Mouse (Mus musculus) gastrocnemius, adult 2 months (tissue): ENCODE data around the gene Olfr1015. TPM values are rescaled to one million over a fixed set of nuclear protein-coding genes. Genes with fewer than 3 reads are reported as not detected.

ENCODE experiments used
- DNase-seq: peaks from one replicate; pipeline ENCODE4 v3.0.0; 2022
- H3K27ac ChIP-seq: fragments of 200-600 bp; 2 replicates; pipeline ENCODE4 v1.8.1; 2022; ENCODE audit warnings: mild to moderate bottlenecking
- H3K4me3 ChIP-seq: fragments of 200-600 bp; 2 replicates; pipeline ENCODE4 v1.8.1; 2022; ENCODE audit warnings: mild to moderate bottlenecking, moderate library complexity
- CTCF ChIP-seq: fragments of 200-600 bp; IDR thresholded peaks from 2 replicates; pipeline ENCODE4 v1.8.1; 2022; ENCODE audit warnings: antibody characterized with exemption, mild to moderate bottlenecking, moderate library complexity
- intact Hi-C: fragments of 180-260 bp; cut with DNase I; formaldehyde crosslinking; loops from one replicate; pipeline ENCODE4 v1.15.1; 2025
- long read RNA-seq, 2 experiments: library from polyadenylated mRNA; stranded (forward); transcript quantifications; one replicate each; pipeline ENCODE4 v2.0.0; 2021
- total RNA-seq, 2 experiments: library from RNA; stranded (reverse); gene quantifications; 2 replicates each; pipeline ENCODE4 v1.2.3; 2021

Gene Olfr1015
- not detected for total RNA-seq
- long read RNA-seq, experiment 1, result 0 reads
- long read RNA-seq, experiment 2, result 0 reads

GRCm38 (mm10) chr2:85781717-85782116, at the start of gene Olfr1015:
Gene Olfr1015, plus strand, starts transcription at chr2:85782017.
- Histone ChIP-seq H3K27ac (no peak within 1 kb of the TSS), H3K4me3 (no peak within 1 kb of the TSS)
- no peak for DNase-seq
- intact Hi-C loops, result no loop called here
- TF ChIP-seq CTCF, result no peak

DNA sequence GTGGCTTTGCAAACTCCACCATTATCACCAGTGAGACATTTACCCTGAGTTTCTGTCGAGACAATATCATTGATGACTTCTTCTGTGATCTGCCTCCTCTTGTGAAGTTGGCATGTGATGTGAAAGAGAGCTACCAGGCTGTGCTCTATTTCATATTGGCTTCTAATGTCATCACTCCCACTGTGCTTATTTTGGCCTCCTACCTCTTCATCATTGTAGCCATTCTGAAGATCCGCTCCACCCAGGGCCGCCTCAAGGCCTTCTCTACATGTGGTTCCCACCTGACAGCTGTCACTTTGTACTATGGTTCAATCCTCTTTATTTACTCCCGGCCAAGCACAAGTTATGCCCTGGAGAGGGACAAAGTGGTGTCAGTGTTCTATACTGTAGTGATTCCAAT, 28.0 kb upstream of the Olfr1015 start:
- H3K4me3 ChIP-seq, result no peak overlapping the region
- H3K27ac ChIP-seq, result no peak overlapping the region
- no peak for DNase-seq
- intact Hi-C loops, result no loop called here
- no peak for TF ChIP-seq CTCF

GRCm38 (mm10) chr2:85762666-85763065, 19.2 kb upstream of the Olfr1015 start, which contains the start of gene Olfr1012:
Gene Olfr1012, minus strand, starts transcription at chr2:85762766.
- no peak for TF ChIP-seq CTCF

GRCm38 (mm10) chr2:85766798-85767197, 15.0 kb upstream of the Olfr1015 start, which contains the start of gene Olfr1013:
Gene Olfr1013, plus strand, starts transcription at chr2:85767098.
- no peak for TF ChIP-seq CTCF
- DNase-seq, result no peak
- Histone ChIP-seq H3K4me3 (no peak within 1 kb of the TSS), H3K27ac (no peak within 1 kb of the TSS)
- intact Hi-C loops, result no loop called here

More at GRCm38 (mm10) chr2:85762666-85763065, 19.2 kb upstream of the Olfr1015 start, which contains the start of gene Olfr1012:
- H3K4me3 ChIP-seq, result no peak within 1 kb of the TSS
- intact Hi-C loops, result no loop called here
- no peak for DNase-seq
- no peak within 1 kb of the TSS for H3K27ac ChIP-seq

DNA sequence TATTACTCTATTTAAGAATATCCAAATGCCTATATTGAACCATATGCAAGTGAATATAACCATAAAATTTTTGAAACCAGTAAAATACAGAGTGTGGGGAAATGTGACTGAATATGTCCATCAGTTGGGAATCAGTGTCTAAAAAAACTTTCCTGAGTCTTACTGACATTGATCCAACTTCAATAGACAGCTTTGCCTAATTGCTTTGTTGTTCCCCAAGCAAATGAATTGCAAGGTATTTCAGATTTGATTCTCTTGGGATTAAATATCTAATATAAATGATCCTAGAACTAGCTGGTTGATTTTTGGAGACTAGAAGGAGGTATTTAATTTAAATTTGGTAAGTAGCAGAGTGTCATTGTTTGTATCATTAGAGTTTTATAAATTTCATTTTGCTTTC, 9.4 kb upstream of the Olfr1015 start, which contains the start of gene Olfr1014:
Olfr1014 (plus strand) TSS at position 301 of the 400 bp plus-strand sequence.
- Histone ChIP-seq H3K27ac (no peak within 1 kb of the TSS), H3K4me3 (no peak within 1 kb of the TSS)
- intact Hi-C loops, result no loop called here
- TF ChIP-seq CTCF, result no peak
- DNase-seq, result no peak

- Histone ChIP-seq H3K27ac (no peak overlapping the region), H3K4me3 (no peak overlapping the region)
- no peak for TF ChIP-seq CTCF
- no peak for DNase-seq
- intact Hi-C loops, result no loop called here
Measured at GRCm38 (mm10) chr2:85792331-85792730, 10.5 kb downstream of the Olfr1015 start.

- H3K4me3 ChIP-seq, result no peak within 1 kb of the TSS
- DNase-seq, result no peak
- intact Hi-C loops, result no loop called here
- no peak within 1 kb of the TSS for H3K27ac ChIP-seq
- TF ChIP-seq CTCF, result no peak
Measured at GRCm38 (mm10) chr2:85802444-85802843, 20.6 kb downstream of the Olfr1015 start, which contains the start of gene Olfr1016. Gene Olfr1016, minus strand, starts transcription at chr2:85802544.

GRCm38 (mm10) chr2:85804501-85804900, 22.7 kb downstream of the Olfr1015 start:
- no peak overlapping the region for H3K27ac ChIP-seq
- no peak for DNase-seq
- TF ChIP-seq CTCF, result no peak
- intact Hi-C loops, result no loop called here
- H3K4me3 ChIP-seq, result no peak overlapping the region

DNA sequence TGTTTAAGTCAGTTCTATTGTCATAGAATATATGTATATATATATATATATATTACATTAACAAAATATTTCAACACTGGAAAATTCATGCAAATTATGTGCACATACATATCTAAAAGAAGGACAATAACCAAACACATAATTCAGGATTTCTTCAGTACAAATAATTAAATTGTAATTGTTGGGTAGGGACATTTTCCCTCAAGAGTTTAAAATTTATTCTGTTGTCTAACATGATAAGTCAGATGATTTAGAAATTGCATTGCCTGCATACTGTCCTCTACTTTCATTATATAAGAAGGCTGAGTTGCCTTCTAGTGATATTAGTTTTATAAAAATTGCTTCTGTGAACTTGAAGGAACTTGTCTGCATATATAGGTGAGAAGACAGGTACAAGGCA, 36.4 kb downstream of the Olfr1015 start, which contains the start of gene Olfr1018:
Olfr1018 (plus strand) TSS at position 301 of the 400 bp plus-strand sequence.
- no peak within 1 kb of the TSS for H3K27ac ChIP-seq
- H3K4me3 ChIP-seq, result no peak within 1 kb of the TSS
- no peak for DNase-seq
- intact Hi-C loops, result no loop called here
- no peak for TF ChIP-seq CTCF

Other genes with a start within 250 kb of the Olfr1015 start
- not detected for gene Olfr996, start 202.8 kb upstream of the Olfr1015 start, total RNA-seq
- gene Olfr998, start 193.1 kb upstream of the Olfr1015 start, total RNA-seq, result not detected
- gene Olfr1000, start 170.1 kb upstream of the Olfr1015 start, total RNA-seq, result not detected
- gene Olfr1002, start 131.3 kb upstream of the Olfr1015 start, total RNA-seq, result not detected
- gene Olfr154, start 117.6 kb upstream of the Olfr1015 start, total RNA-seq, result not detected
- gene Olfr1006, start 103.2 kb upstream of the Olfr1015 start, total RNA-seq, result not detected
- not detected for gene Olfr1008, start 92.6 kb upstream of the Olfr1015 start, total RNA-seq
- not detected for gene Olfr1009, start 66.6 kb upstream of the Olfr1015 start, total RNA-seq
- gene Olfr1012, start 19.3 kb upstream of the Olfr1015 start, total RNA-seq, result not detected
- gene Olfr1013, start 14.9 kb upstream of the Olfr1015 start, total RNA-seq, result not detected
- gene Olfr1014, start 9.3 kb upstream of the Olfr1015 start, total RNA-seq, result not detected
- gene Olfr1016, start 20.5 kb downstream of the Olfr1015 start, total RNA-seq, result not detected
- gene Olfr1018, start 36.5 kb downstream of the Olfr1015 start, total RNA-seq, result not detected
- gene Olfr1019, start 63.5 kb downstream of the Olfr1015 start, total RNA-seq, result not detected
- gene Olfr1020, start 65.0 kb downstream of the Olfr1015 start, total RNA-seq, result not detected
- not detected for gene Olfr1022, start 86.6 kb downstream of the Olfr1015 start, total RNA-seq
- not detected for gene Olfr1023, start 103.6 kb downstream of the Olfr1015 start, total RNA-seq
- gene Olfr1024, start 123.0 kb downstream of the Olfr1015 start, total RNA-seq, result not detected
- not detected for gene Olfr1025-ps1, start 133.2 kb downstream of the Olfr1015 start, total RNA-seq
- gene Olfr1026, start 139.5 kb downstream of the Olfr1015 start, total RNA-seq, result not detected
- gene Olfr1028, start 168.4 kb downstream of the Olfr1015 start, total RNA-seq, result not detected
- not detected for gene Olfr1029, start 191.9 kb downstream of the Olfr1015 start, total RNA-seq
- not detected for gene Olfr1030, start 197.3 kb downstream of the Olfr1015 start, total RNA-seq
- gene Olfr1031, start 208.3 kb downstream of the Olfr1015 start, total RNA-seq, result not detected
- not detected for gene Olfr1032, start 223.5 kb downstream of the Olfr1015 start, total RNA-seq
- under 1 TPM in 1 of 2 experiments, not detected in 1; 0.14 TPM for gene Olfr1033, start 238.6 kb downstream of the Olfr1015 start, total RNA-seq